Mouse (Mus musculus) spleen, adult 18-20 months (tissue): ENCODE data around the gene Il9r.

Experiments
- DNase-seq, 2 experiments: peaks; one replicate each; pipeline ENCODE4 v3.0.0; 2022; ENCODE audit warnings: mixed read lengths in 2 of 2

Gene Il9r

DNA sequence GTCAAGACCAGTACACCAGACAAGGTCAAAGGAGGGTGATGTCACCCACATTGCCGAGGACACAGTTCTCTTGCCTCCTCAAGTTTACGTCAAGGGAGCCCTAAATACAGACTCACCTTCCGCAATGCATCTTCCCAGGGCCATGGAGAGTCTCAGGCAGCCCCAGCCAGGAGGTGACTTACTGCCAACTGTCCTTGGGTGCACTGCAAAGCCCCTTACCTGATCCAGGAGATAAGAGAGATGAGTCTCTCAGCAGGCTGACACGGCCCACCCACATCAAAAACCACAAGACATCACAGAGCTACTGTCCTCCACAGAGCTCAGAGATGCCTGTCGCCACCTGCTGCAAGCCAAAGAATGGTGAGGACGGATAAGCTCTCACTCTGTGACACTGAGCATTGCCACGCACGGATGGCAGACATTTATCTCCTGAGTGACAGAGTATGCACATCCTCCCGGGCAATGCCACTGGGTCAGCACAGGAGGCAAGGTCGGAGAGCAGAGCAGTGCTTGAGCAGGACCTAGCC, at the start of gene Il9r:
Il9r (minus strand) TSS at position 205 of the 527 bp plus-strand sequence.
- peak in 1 of 2 experiments; percentile 14 for DNase-seq

DNA sequence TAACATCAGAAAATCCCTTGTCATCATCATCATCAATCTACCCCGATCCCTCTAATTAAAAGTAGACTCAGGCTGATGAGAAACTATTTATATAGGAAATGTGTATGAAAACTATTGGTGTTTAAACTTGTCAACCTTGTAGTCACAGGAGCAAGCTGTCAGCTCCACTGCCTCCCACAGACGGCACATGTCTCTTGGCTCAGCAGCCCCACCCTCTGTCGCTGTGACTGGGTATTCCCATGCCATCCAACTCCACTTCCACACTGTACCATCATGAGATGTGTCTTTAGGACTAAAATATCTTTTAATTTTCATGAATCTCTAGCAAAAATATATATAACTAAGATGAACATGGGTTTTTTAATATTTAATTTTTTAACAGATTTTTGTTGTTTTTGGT, 48.3 kb upstream of the Il9r start:
- no peak for DNase-seq

DNA sequence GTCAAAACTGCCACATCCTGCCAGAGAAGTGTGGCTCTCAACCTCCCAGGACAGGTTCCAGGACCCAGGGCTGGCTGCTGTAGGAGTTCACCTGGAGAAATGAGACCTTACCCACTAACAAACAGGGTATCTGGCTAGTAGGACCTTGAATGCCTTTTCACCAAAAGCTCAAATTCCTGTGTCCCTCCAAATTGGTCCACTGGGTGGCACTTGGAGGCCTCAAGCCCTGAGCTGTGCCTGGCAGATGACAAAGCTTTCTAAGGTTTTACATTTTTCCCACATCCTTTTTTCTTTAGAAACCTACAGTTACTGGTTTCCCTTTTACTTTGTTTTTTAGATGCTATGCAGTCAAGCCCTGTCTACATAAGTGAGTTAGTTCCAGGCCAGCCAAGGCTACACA, 47.0 kb upstream of the Il9r start:
- DNase-seq: no peak

DNA sequence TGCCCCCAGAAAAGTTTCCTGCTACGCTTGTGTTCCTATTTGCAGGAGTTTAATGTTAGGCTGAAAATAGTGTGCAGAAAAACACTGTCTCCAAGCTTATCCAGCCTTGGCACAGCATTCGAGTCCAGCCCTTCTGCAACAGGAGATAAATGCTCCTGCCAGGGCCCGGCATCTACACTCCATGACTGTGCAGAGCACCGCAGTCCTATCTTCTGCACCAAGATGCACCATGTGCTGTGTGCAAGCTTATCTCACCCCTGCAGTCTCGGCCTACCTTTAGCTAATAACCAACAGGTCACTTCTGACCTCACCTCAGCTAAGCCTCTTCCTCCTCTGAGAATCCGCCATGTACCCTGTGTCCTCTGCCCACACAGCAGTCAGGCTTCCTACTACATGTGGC, 45.5 kb upstream of the Il9r start:
- no peak for DNase-seq

DNA sequence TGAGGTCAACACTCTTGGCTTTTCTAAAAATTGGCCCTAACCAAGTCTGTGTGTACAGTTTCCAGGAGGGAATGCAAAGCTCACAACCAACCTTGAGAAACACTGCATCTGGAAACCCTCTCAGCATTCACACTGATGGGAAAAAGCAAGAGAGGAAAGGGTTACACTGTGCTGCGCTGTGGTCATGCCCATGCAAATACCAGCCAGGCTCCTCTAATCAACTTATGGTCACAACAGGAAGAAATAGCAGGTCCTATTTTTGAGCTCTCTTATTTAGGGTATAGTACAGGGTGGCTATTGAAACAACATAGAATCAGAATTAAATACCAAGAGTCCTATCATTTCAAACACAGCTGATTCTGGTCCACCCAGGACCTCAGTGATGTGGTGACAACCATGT, 44.5 kb upstream of the Il9r start:
- DNase-seq: no peak

DNA sequence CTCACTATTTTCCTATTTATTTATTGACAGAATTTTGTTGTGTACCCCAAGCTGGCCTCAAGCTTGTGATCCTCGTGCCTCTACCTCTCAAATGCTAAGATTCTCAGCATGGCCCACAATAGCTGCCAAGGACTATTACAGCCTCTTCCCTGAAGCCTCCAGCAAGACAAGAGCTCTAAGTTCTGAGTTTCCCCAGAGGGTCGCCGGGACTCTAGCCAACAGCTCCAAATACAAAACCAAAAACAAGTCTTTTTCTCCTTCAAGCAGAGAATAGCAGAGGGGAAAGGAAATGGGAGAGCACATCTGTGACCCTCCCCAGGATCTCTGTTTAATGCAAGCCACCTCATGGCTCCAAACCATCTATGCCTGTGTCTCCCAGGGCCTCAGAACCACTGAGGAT, 44.0 kb upstream of the Il9r start:
- no peak for DNase-seq

DNA sequence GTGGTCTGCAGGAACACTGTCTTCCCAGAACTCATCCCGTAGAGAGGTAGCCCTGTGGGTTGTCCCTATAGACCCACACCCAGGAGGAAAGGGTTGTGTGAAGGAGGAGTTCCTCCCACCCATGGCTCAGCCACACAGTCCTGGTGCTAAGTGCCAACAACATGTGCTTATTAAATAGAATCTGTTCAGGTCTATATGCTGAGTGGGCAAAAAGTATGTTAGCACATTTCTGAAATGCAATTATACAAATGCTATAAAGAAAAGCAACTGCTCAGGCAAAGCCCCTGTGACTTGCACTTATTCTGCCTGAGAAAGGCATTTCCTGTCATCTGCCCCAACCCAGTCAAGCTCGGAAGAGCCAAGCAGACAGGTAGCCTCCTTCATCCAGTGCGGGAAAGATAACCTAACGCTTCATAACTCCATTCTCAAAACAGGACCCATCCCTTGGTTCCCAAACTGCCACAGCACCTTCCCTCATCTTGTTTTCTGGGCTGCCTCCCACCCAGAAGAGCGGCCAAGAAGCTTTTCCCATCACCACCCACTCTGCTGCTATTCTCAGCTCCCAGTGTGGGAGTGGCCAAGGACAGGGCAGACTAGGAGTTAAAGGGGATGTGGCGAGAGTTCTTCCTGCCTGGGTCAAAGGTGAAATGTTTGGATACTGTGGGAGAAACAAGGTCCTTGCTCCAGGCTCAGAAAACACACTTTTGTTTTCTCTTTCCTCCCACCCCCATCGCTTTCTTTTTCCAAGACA, 43.3 kb upstream of the Il9r start:
- no peak for DNase-seq

DNA sequence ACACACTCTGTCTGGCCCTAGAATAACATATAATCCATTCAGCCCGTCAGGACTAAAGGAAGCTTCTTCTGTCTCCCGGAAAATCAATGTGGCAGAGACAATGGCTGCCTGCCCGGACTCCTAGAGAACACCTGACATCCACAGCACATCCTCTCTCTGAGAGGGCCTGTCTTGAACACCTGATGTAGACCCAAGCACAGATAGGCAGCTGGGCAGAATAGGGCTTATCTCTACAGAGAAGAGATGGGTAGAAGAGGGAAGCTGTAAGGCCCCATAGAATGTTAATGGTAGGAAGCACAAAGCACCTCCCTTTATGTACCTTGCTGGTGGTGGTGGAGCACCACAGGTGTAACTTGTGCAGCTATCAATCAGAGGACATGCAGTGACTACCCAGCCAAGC, 42.1 kb upstream of the Il9r start:
- DNase-seq: no peak

DNA sequence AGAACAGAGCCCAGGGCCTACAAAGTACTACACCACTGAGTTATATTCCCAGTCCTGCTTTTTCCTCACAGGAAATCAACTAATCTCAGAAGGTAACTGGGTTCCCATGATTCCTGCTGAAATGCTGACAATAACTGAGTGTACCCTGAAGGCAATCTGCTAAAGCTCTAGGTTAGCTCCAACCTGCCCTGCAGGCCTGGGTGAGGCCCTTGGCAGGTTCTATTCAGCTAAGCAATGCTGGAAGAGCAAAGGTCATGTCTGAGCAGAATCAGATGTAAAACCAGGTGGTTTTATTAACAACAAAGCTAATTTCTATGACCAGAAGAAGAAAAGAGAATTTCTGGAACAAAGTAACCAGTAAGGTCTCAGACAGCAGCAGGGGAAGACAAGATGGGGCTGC, 41.3 kb upstream of the Il9r start:
- DNase-seq: no peak

DNA sequence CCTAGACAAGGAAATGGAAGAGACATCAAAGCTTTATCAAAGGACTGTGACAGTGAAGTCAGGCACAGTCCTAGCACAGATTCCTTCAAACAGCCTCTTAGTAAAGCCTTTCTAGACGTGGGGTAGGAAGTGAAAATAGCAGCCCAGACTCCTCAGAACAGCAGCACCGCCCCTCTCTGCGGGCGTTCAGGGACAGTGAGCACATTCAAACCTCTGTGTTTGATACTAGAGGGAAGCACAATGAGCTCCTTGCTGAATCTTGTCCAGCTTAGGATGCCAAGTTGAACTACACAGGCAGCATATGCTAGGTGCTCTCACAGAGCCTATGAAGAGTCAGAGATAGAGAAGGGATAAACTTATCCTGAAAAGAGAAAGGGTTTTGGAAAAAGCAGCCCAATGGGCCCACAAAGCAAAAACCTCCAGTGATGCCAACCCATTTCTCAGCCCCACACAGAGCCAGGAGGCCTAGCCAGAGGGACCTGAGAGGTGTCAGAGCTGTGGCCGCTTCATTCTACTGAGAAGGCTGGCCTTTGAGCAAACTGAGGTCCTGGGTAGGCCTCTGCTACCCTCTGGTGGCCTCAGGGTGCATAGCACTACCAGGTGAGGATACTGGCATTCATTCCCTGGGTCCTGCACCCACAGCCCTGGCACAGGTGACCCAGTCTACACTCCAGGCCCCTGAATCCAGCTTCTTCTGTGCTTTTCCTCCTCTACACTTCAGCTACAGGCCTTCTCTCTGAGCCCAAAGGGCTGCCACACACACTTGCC, 38.2 kb upstream of the Il9r start:
- peak; percentile 56 to 77 for DNase-seq

DNA sequence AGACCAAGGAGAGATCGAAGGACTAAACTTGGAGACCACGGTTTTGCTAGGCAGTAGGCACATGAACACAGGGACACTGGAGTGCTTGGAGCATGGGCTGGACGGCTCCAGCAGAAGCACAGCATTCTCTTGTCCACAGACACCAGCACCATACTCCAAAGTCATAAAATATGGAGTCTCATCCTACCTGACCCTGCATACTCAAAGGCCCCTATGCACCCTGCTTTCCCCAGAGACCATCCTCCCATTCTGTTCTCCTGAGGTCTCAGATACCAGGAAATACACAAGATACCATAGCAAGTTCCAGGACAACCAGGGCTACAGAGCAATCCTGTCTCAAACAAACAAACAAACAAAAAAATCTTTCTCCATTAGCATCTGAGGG, 37.3 kb upstream of the Il9r start:
- no peak for DNase-seq

DNA sequence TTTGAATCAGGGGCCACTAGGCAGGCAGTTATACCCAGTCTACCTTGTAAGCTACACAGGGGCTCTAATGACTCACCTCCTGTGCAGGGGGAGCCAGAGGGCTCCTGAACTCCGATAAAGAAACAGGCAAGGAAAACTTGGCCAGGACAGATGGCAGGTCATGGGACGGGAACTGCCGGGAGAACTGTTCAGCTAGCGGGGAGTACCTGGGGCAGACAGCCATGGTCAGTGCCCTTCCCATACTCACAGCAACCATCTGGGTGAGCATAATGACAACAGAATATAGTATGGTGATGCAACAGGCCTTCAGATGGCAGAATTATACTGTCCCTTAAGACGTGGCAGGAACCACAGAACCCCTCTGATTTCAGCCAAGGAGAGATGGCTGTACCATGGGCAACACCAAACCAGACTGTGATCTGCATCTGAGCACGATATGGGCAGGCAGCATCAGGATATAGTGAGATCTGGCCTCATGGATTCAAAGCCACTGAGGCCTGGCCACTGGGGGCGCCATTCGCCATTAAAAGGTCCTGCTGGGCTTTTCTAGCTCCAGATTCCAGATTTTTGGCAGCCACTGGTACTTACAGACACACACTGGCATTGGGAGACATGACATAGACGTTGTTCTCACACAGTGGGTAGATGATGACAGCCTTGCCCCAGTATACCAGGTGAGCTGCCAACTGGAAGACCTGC, 36.8 kb upstream of the Il9r start:
- peak in 1 of 2 experiments; percentile 43 for DNase-seq

DNA sequence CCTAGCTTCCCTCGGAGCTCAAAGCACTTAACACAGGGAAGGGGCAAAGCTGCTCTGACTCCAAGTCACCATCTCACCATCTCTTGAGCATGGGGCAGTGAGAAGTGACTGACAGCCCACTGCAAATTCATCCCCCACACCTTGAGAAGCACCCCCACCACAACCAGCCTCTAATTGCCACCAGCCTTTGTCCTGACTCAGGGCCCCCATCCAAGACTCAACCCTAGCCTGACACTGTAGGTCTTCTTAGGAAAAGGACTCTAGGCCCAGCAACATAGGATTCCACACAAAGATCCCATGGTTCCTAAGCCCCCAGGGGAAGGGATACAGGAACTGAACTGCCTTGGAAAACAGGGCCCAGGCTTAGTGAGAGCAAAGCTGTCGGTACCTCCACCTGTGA, 36.1 kb upstream of the Il9r start:
- DNase-seq: no peak

DNA sequence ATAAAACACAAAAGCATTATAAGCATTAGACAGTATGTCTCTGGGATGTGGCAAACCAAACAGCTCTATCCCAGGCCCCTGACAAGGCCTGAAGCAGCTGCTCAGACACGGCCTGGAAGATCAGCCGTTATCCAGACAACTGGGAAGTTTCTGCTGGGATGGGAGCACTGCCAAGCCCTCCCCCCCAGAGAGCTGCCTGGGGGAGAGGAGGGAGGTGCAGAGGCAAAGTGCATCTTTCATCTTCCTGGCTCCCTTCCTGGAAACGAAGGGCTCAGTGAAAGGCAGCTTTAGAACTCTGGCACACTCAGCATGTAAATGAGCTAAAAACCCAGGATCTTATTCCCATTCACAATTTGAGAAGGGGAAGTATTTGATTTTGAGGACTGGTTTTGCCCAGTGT, 35.6 kb upstream of the Il9r start:
- DNase-seq: no peak

DNA sequence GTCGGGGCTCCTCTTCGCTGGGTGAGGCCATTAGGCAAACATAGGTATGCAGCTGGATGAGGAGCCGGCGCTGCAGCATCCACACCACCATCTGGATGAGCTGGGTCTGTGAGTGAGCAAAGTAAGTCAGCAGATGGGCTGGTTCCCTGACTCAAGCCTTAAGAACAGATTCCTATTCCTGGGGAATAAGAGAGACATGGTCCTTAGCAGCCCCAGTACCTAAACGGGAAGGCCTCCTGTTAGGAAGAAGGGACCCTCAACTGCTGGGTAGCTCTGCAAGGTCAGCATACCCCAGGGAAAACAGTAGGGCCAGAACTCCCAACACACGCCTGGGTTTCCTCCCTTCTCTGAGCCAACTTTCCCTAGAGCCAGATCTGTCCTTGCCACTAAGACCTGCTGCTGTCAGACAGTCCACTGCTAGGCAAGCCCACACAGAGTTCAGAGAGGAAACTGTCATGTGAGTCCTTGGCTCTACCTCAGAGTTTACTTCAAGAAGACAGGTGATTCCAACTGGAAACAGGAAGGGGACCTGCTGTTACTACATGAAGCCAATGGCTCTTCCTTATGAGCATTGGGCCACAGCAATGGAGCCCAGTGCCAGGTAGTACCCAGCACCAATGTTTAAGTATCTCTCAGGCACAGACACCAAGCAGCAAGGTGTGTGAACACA, 34.9 kb upstream of the Il9r start:
- no peak for DNase-seq

DNA sequence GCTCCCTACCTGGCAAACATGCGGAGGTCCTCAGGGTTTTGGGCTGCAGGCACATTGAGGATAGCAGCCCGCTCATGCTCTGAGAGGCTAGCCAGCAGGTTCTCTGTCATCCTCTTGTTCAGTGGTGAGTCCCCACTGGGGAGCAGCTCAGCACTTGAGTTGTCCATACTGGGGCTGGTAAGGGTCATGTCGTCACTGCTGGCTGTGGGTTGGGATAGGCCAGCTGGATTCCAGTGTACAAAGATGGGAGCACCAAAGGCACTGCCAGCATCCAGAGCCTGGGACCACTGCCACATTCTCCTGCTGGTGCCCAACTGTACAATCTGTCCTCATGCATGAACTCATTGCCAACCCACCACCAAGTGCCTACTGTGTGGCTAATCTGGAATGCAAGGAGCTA, 33.8 kb upstream of the Il9r start:
- no peak for DNase-seq

DNA sequence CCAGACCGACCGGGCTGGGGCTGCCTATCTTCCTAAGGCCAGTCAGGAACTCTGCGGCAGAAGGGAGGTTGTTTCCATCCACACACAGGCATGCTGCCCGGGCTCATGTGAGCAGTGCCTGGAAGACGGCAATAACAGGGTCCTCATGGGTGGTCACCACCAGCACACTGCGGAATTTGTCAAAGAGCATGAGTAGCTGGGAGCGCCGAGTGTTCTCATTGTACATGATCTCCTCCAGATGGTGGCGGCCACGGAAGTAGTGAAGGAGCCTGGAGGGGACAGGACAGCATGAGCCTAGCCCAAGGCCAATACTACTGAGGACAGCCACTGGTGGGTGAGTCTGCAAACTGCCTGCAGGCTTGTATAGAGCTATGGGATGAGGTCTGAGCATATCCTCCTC, 32.8 kb upstream of the Il9r start:
- no peak for DNase-seq

DNA sequence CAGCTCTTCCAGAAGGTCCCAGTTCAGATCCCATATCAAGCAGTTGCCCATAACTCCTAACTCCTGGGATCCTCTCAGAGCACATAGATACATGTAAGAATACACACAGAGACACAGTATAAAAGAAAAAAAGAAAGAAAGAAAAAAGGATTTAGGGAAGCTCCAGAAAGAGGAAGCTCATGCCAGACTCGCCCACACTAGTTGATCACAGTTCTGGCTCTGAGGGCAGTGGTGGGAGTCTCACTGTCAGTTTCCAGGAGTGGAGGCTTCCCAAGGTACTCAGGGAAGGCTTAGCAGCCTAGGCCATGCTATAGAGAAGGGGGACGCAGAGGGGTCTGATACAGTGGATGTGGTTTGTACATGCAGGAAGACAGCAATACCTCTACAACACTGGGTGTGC, 31.0 kb upstream of the Il9r start:
- DNase-seq: no peak

DNA sequence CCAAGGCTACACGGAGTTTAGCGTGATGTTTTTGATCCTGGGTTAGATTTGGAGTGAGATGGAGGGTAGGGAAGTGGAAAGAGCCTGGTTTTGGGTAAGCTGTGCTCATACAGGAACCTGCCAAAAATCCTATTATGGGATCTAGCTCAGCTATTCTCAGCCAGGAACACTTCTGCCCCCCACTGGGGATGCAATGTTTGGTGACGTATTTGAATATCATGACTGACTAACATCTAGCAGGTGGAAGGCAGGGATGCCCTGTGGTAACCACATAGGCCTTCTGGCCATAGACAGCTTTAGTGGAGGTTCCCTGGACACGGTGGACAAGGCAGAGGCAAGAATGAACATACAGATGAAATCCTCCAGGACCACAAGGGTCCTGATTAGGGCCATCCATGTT, 30.1 kb upstream of the Il9r start:
- no peak for DNase-seq

DNA sequence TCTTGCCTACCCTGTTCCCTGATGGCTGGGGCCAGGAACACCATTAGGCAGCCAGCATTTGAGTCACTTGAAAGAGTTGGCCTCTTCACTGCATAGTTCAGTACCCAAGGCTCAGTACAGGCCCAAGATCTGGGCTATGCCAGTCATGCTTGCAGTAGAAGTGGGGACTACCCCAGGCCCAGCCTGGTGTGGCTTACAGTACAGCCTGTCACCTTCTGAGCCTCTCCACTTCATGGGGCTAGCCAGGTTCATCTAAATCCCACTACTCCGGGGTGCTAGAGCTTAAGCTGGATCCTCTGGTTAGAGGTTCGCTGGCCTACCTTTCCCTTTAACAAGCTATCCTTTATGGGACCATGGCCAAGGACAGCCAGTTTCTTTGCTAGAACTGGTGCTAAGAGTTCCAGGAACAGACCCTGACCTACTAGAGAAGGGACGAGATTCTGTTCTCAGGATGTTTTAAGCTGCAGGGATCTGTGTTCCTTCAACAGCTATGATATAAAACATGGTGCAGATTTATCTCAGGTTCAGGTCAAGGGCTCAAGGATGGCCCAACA, 28.3 kb upstream of the Il9r start:
- no peak for DNase-seq

DNA sequence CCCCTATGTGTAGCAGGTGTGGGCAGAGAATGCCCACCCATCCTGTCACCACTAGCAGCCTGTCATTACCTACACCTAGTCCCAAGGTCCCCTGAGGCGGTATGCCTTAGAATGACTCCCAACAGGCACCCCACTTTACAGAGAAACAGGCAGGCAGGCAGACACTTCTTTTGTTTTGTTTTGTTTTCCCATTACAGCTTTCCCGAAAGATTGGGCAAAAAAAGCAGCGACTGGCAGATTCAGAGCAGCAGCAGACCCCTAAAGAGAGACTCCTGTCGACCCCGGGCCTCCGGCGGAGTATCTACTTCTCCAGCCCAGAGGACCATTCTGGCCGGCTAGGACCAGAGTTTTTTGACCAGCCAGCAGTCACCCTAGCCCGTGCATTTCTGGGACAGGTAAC, 27.5 kb upstream of the Il9r start:
- DNase-seq: no peak

DNA sequence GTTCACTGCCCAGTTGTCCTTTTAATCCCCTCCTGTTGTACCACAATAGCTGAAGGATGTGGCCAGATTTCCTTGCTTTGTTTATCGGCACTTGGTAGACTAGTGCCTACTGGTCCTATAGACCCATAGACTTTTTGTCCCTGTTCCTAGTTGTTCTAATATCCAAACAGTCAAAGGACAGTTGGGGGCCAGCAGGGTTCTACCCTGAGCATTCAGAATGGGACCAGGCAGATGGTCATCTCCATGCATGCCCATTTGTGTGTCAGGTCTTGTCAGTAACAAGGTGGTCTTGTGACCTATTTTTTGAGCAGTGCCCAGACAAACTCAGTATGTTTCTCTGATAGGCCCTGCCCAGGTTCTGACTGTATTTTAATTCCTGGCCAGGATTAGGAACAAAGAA, 27.0 kb upstream of the Il9r start:
- DNase-seq: no peak
